Mouse (Mus musculus) bone marrow, adult 2 months (tissue): ENCODE data around the gene Klf5.

Source experiments
- CTCF ChIP-seq: fragments of 200-500 bp; IDR thresholded peaks from 2 replicates; pipeline ENCODE4 v1.5.1; 2011; ENCODE audit warnings: low read length, control low read depth; ENCODE audit not compliant: control insufficient read depth, insufficient read depth
- POLR2A ChIP-seq: fragments of 200-500 bp; IDR thresholded peaks from 2 replicates; pipeline ENCODE4 v1.6.1; 2011; ENCODE audit warnings: low read depth, mild to moderate bottlenecking, control low read depth, low read length, borderline replicate concordance; ENCODE audit not compliant: control insufficient read depth

DNA sequence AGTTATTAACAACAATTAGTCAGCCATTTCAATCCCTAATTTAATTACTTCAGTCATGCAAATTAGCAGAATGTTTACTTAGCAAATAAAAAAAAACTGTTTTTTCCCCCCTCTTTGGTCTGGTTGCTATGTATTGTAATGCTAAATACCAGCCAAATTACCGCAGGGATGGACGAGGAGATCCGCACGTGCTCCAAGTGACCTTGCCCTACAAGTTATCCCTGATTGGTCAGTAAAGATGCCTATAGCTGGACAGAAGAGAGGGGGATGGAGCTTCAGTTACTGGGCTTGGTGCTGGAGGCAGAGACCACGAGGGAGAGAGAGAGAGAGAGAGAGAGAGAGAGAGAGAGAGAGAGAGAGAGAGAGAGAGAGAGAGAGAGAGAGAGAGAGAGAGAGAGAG lies 31.7 kb upstream of the Klf5 start:
- TF ChIP-seq POLR2A (no peak), CTCF (no peak)
